Mouse (Mus musculus) megakaryocyte progenitor cell, adult 5-6 weeks (primary cell): ENCODE data around the gene Nkx1-2. TPM values are rescaled to one million over a fixed set of nuclear protein-coding genes. Genes with fewer than 3 reads are reported as not detected.

Experiments used
- ATAC-seq: replicated peaks from 2 replicates; pipeline ENCODE4 v1.8.0; 2016; ENCODE audit warnings: mild to moderate bottlenecking, moderate TSS enrichment, inconsistent platforms; ENCODE audit not compliant: poor library complexity
- total RNA-seq, 2 experiments: library from RNA; stranded (forward) in 1 of 2; stranded (reverse) in 1 of 2; fragments of 157-497, 149-512 nt in 1 of 2; fragments of 200-1000 nt in 1 of 2; gene quantifications; 2 replicates each; pipeline versions ENCODE4 v1.2.3 to v1.2.4; 2015 to 2017

The Nkx1-2 gene
- total RNA-seq, 2 experiments from 2014 or later = not detected

GRCm38 (mm10) chr7:132605689-132606088 lies 6.3 kb upstream of the Nkx1-2 start:
- no peak for ATAC-seq

- no peak for ATAC-seq
Observed at GRCm38 (mm10) chr7:132604720-132605119, 5.3 kb upstream of the Nkx1-2 start.

- ATAC-seq = no peak
Observed at GRCm38 (mm10) chr7:132600926-132601325, 1.5 kb upstream of the Nkx1-2 start.

DNA sequence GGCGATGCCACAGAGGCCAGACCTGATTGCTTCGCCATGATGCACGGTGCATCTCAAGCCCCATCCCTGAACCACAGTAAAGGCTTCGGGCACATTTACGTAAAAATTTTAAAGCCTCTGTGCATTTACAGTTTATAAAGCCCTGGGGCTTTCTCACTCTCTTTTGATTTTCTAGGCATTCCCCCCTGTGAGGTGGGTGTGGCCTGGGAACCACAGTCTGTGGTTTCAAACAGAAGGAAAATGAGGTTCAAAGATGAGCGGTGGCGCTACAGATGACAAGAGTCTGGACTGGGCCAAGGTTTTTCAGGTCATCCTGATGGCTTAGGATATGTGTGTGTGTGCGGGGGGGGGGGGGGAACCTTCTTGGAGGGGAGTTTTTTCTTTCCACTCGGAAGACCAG lies 589 bp upstream of the Nkx1-2 start:
- 0 out of 2 replicates have a peak, but pooled peaks have one; percentile 19 for ATAC-seq

DNA sequence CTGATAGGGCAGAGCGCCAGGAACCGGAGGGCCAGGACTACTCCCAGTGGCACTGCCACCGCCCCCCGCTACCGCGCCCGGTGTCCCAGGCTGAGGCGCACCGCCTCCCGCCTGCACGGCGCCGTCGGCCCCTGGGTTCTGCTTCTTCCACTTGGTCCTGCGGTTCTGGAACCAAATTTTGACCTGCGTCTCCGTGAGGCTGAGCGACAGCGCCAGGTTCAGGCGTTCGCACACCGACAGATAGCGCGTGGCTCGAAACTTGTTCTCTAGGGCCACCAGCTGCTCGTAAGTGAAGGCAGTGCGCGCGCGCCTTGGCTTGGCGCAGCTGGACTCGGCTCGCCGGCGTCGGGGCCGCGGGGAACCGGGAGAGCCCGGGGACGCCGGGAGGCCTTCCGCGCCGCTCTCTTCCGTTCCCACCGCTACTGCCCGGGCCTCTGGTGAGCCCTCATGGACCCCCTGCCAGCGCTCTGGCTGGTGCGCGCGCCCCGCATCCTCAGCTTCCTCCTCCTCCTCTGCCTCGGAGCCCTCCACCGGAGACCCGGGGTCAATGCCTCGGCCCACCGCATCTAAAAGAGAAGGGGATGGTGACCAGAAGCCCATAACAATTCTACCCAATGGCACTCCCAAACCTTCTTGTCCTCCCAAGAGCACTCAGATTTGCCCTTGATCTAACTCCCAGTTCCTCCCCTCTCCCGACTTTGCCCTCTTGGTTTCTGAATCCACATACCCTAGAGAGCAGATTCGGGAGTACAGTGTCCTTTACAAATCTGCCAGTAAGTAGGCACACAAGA lies 2.0 kb downstream of the Nkx1-2 start:
- ATAC-seq = peak; percentile 33

- peak; percentile 38 for ATAC-seq
Observed at GRCm38 (mm10) chr7:132596557-132597250, 2.7 kb downstream of the Nkx1-2 start.

DNA sequence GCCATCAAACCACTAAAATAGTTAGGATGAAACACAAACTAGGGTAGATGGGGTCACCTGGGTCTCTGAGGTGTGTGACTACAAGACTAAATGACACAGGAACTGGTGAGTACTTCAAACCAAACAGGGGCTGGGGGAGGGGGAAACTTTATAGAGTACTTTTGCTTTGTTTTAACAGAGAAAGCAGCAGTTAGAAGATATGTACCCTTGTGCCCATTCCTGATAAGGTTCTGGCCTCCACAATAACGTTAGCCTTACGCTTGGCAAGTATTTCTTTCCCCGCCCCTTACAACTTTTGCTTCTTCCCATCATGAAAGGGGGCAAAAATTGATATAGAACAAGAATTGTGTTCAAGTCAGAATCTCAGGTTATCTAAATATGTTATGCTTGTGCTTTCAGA lies 3.6 kb downstream of the Nkx1-2 start:
- ATAC-seq = peak; percentile 65

DNA sequence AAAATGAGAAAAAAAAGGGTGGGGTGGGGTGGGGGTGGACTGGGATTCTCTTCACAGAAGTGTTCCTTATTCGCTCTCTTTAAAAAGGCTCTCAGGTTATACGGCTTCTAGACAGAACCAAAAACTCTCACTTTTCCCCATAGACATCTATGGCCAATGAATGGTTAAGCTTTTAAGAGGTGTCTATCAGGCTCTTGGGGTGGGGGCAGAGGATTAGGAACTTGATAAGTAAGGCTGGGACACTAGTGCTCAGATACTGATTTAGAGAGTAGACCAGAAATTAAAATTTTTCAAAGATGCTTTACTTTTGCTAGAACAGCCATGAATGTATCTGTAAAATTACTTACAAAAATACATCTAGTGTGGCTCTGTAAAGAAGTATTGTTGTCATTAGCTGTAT lies 5.1 kb downstream of the Nkx1-2 start:
- ATAC-seq = no peak

DNA sequence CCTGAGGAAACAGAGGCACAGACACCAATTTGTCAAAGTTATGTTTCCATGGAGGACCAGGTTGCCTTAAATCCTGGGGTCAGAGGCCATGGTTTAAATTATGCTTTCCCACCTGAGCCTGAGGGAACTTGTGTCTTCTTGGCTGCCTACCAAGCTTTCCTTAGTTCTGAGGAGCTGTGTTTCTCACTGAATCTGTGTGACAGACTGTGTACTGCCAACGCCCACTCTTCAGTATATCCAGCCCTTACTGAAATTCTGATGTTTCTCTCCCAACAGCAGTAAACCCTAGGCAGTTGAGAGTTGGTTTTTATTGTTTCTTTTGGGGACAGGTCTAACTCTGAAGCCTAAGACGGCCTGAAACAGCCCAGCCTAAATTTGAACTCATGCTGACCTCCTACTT lies 5.7 kb downstream of the Nkx1-2 start:
- ATAC-seq = no peak

GRCm38 (mm10) chr7:132589610-132590009 lies 9.8 kb downstream of the Nkx1-2 start:
- no peak for ATAC-seq

DNA sequence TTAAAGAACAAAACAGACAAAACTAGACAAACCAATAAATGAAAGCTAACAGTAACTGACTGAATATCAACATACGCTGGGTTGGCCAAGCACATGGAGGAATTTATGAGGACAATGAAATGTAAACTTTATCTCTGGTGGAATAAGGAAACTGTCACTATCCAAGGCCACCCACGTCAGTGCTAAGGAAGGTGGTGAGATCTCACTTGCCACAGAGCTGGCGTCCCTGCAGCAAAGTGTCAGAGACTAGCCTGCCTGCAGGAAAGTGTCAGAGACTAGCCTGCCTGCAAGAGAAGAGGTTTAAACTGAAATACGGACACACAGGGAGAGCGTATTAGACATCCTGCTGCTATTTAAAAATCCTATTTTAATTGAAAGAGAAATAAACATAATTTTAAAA lies 12.3 kb downstream of the Nkx1-2 start:
- ATAC-seq = no peak

DNA sequence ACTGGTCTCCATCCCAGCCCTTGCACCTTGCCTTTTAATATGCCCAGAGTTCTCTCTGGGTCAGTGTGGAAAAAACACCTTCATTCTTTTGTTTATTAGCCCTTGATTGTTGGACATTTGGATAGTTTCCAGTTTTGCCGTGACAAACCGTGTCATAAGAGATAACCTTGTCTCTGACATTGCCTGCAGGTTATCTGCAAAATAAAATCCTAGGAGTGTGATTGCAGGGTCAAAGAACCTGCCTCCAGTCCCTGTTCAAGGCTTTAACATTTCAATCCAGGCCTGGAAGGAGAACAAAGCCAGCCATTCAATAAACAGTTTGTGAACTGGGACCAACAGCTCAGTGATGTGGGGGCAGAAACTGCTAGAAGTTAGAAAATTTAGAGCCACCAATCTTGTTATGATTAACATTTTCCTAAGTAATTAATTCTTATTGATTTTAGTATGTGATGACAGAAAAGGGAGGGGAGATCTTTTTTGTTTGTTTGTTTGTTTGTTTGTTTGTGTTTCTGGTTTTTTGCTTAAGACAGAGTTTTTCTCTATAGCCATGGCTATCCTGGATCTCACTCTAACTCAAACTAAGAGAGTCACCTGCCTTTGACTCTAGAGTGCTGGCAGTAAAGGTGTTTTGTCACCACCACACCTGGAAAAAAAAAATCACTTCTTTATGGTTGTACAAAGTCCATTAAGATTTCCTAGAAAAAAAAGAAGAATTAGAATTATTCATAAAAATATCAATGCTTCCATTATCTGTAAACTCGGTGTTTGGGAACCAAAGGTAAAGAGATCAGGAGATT lies 13.5 kb downstream of the Nkx1-2 start:
- no peak for ATAC-seq

GRCm38 (mm10) chr7:132581441-132581840 lies 18.0 kb downstream of the Nkx1-2 start:
- no peak for ATAC-seq

DNA sequence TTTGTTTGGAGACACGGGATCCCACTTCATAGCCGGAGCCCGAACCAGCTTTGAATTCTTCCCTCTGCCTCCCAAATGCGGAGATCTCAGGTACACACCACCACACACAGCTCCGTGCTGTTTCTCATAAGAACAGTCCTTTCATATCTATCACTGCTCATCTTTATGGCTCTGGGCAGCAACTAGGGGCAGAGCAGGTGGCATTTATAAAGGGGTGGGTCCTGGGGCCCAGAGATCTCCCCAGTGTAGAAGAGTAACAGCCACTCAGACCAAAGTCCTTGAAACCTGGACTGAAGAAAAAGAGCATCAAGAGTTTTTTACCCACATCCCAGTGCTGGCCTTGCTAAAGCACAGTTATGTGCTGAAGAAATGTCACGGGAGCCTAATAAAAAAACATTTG lies 18.9 kb downstream of the Nkx1-2 start:
- no peak for ATAC-seq

GRCm38 (mm10) chr7:132576891-132577290 lies 22.5 kb downstream of the Nkx1-2 start:
- no peak for ATAC-seq

DNA sequence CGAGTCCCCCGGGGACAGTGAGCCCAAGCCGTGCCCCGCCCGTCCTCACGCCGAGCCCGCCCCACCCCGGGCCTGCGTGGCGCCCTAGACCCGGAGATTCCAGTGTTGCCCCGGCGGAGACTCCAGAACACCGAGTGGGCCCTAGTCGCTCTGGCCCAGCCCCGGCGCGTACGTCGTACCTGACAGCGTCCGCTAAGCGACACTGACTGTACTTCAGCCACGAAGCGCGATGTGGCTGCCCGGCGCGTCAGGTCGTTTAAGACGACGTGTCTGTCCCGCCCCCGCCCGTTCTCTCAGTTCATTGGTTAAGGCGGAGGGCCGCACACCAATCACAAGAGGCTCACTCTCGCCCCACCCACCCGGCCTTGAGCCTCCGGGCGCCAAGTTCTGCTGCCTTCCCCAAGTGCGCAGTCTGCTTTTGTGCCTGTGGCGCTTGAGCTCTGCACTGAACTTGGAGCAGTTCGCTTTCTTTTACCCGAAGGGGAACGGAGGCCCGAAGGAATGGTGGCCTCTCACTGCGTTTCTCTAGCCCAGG lies 23.3 kb downstream of the Nkx1-2 start, which contains the start of gene Oat:
Oat (minus strand) TSS at position 283 of the 535 bp plus-strand sequence.
- ATAC-seq = peak; percentile 87

DNA sequence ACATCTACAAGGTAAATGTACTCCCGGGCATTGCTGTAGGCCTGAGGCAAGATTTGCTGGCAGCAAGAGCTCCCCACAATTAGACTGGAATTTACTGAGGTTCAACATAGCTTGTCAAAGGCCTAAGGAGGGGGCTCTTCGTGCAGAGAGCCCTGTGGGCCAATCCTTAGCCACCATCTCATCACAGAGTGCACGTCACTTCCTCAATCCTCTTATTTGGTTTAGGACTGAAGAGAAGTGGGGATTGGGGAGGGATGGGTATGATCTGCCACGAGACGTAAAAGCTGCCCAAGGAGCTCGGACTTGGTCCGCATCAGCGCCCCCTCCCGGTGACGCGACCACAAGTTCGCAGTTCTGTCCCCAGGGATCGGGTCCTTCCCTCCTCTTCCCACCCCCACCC lies 23.8 kb downstream of the Nkx1-2 start:
- peak; percentile 81 for ATAC-seq

DNA sequence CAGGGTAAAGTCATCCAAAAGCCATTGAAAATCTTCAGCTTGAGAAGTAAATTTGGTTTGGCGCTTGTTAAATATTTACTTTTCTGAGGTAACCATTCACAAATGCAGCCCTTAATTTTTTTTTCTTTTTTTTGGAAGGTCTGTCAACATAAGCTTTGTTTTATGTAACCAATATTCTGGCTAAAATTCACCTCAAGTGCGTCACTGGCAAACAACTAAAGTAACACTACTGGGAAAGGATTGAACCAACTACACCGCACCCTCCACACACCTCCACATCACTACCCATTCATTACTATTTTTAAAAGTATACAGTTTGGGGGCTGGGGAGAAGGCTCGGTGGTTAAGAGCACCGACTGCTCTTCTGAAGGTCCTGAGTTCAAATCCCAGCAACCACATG lies 24.8 kb downstream of the Nkx1-2 start:
- no peak for ATAC-seq

DNA sequence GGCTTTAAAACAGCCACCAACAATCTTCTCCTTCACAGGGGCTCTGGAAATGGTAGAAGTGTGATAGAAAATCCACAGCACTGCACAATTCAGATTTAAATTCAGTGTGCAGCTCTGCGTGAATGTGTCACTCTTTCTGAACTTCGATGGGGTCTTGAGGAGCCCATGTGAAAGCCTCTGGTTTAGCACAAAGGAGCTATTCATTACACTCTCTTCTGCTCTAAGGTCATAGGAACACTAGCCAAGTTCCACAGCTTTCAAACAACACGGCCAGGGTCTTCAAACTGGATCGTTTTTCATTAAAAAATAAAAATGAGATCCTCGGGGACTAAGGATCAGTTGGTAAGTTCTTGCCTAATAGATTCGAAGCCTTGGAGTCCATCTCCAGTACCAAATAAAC lies 26.2 kb downstream of the Nkx1-2 start:
- ATAC-seq = no peak

DNA sequence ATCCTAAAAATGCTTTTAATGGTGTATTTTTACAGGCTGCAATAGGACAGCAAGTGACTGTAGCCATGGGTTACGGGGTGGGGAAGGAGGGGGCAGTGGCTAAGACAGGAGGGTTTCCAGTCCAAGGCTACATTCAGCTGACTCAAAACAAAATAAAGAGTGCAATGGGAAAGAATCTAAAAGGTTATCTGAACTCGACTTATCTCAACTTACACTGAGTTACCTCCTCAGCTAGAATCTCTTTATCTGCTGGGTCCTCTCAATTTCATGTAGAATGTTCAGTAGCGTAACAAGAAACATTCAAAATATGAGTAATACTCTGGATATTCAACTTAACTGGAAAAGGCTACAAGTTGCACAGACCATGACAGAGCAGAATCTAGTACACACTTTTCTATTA lies 26.7 kb downstream of the Nkx1-2 start:
- no peak for ATAC-seq

DNA sequence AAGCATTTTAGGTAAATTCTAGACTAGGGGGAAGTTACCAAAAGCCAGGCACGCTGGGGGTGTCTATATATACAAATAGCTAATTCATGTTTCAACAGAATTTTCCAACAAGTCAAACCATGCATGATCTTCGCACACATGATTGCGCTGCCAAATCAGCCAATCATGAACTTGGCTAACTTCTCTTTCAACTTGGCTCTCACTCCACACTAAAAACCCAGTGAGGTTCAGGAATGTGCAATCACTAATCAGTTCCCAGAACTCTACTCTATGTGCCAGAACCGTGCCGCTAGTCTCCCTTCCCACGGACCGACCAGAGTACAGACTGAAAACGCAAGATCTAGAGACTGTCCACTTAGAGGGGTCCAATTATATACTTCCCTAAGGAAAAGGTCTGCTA lies 28.0 kb downstream of the Nkx1-2 start:
- no peak for ATAC-seq
